Mouse (Mus musculus) lung, adult 2 months (tissue): ENCODE measurements around the gene Sectm1b. TPM values are rescaled to one million over a fixed set of nuclear protein-coding genes. Genes with fewer than 3 reads are reported as not detected.

Source experiments
- DNase-seq: peaks from one replicate; pipeline ENCODE4 v3.0.0; 2022
- H3K4me1 ChIP-seq: fragments of 200-500 bp; 2 replicates; pipeline ENCODE4 v1.6.1; 2011; ENCODE audit warnings: low read length; ENCODE audit not compliant: control insufficient read depth, insufficient read depth
- H3K4me3 ChIP-seq: fragments of 200-500 bp; replicated peaks from 2 replicates; pipeline ENCODE3; 2011; ENCODE audit warnings: low read depth, mild to moderate bottlenecking, control low read depth, low read length; ENCODE audit errors: extremely low read depth
- CTCF ChIP-seq: fragments of 200-500 bp; IDR thresholded peaks from 2 replicates; pipeline ENCODE4 v1.5.1; 2011; ENCODE audit warnings: mild to moderate bottlenecking, low read length, control low read depth; ENCODE audit not compliant: insufficient read depth
- POLR2A ChIP-seq: fragments of 200-500 bp; IDR thresholded peaks from 2 replicates; pipeline ENCODE4 v1.6.1; 2011; ENCODE audit warnings: low read depth, mild to moderate bottlenecking, control low read depth, low read length, borderline replicate concordance; ENCODE audit errors: extremely low read depth
- WGBS: fragments of 180-500 bp; shearing (Covaris S2); methylation state at CpG from one replicate; pipeline ENCODE4 v1.1.7; 2018; 5-methylcytosine and 5-hydroxymethylcytosine counted together
- polyA plus RNA-seq: library from polyadenylated mRNA; depleted of rRNA; stranded (reverse); fragments of >200 nt; gene quantifications from 2 replicates; pipeline ENCODE4 v1.2.3, GENCODE M21; 2012

Sectm1b gene
- polyA plus RNA-seq, 1 experiment, result 0.06 TPM

- no peak for DNase-seq
- WGBS, result 64% methylated on average over 5 of the region's 5 CpGs
- no peaks in the 10 kb centered on the region for H3K4me1 ChIP-seq
- H3K4me3 ChIP-seq, result no peak within 1 kb of the TSS
- TF ChIP-seq CTCF (no peak), POLR2A (no peak)
Measured at GRCm38 (mm10) chr11:121039302-121039701, 24.1 kb downstream of the Sectm1b start, which contains the start of gene Cd7. Gene Cd7 (minus strand): TSS chr11:121039418.

- DNase-seq, result no peak
- no peak overlapping the region for H3K4me3 ChIP-seq
- 84% methylated on average over 11 of the region's 11 CpGs for WGBS
- TF ChIP-seq POLR2A, result no peak
- no peak for TF ChIP-seq CTCF
- H3K4me1 ChIP-seq, result no peaks in the 10 kb centered on the region
Measured at GRCm38 (mm10) chr11:121038366-121039240, 24.8 kb downstream of the Sectm1b start.

GRCm38 (mm10) chr11:121033118-121033517 is 30.3 kb downstream of the Sectm1b start:
- no peak for DNase-seq
- WGBS, result 69% methylated on average over 5 of the region's 5 CpGs
- H3K4me1 ChIP-seq, result no peaks in the 10 kb centered on the region
- H3K4me3 ChIP-seq, result no peak overlapping the region
- TF ChIP-seq POLR2A (no peak), CTCF (no peak)

GRCm38 (mm10) chr11:121027259-121027658 is 36.1 kb downstream of the Sectm1b start:
- WGBS, result 78% methylated on average over 7 of the region's 7 CpGs
- H3K4me1 ChIP-seq, result no peaks in the 10 kb centered on the region
- no peak overlapping the region for H3K4me3 ChIP-seq
- DNase-seq, result no peak
- TF ChIP-seq CTCF (no peak), POLR2A (no peak)

- Histone ChIP-seq H3K4me1 (no peaks in the 10 kb centered on the region), H3K4me3 (no peak overlapping the region)
- TF ChIP-seq POLR2A (no peak), CTCF (no peak)
- DNase-seq, result no peak
- 54% methylated on average over 6 of the region's 6 CpGs for WGBS
Measured at GRCm38 (mm10) chr11:121024163-121024562, 39.2 kb downstream of the Sectm1b start.

- Histone ChIP-seq H3K4me1 (peaks cover 2% of the 10 kb centered on the region; the same call in 1 of the 2 replicates), H3K4me3 (no peak overlapping the region)
- 93% methylated on average over 5 of the region's 5 CpGs for WGBS
- DNase-seq, result no peak
- no peak for TF ChIP-seq POLR2A
- TF ChIP-seq CTCF, result no peak
Measured at GRCm38 (mm10) chr11:121019501-121019900, 43.9 kb downstream of the Sectm1b start.

- peak; percentile 53 for DNase-seq
- H3K4me1 ChIP-seq, result peaks cover 2% of the 10 kb centered on the region; the same call in 1 of the 2 replicates
- no peak overlapping the region for H3K4me3 ChIP-seq
- 50% methylated on average over 3 of the region's 3 CpGs for WGBS
- TF ChIP-seq CTCF (peak; percentile 93), POLR2A (no peak)
Measured at GRCm38 (mm10) chr11:121017703-121018102, 45.7 kb downstream of the Sectm1b start.

GRCm38 (mm10) chr11:121015472-121015871 is 47.9 kb downstream of the Sectm1b start:
- 23% methylated on average over 6 of the region's 6 CpGs for WGBS
- Histone ChIP-seq H3K4me3 (no peak overlapping the region), H3K4me1 (peaks cover 2% of the 10 kb centered on the region; the same call in 1 of the 2 replicates)
- no peak for DNase-seq
- TF ChIP-seq CTCF (no peak), POLR2A (no peak)

GRCm38 (mm10) chr11:121014896-121015300 is 48.5 kb downstream of the Sectm1b start:
- WGBS, result 28% methylated on average over 19 of the region's 19 CpGs
- no peak for TF ChIP-seq CTCF
- peak; percentile 38; the same call in 1 of the 2 replicates for TF ChIP-seq POLR2A
- peak overlapping the region; percentile 59 for H3K4me3 ChIP-seq
- H3K4me1 ChIP-seq, result peaks cover 2% of the 10 kb centered on the region; the same call in 1 of the 2 replicates
- DNase-seq, result peak; percentile 33

GRCm38 (mm10) chr11:121013656-121014055 is 49.7 kb downstream of the Sectm1b start:
- Histone ChIP-seq H3K4me1 (peaks cover 2% of the 10 kb centered on the region; the same call in 1 of the 2 replicates), H3K4me3 (no peak overlapping the region)
- no peak for TF ChIP-seq CTCF
- no peak for TF ChIP-seq POLR2A
- WGBS, result 86% methylated on average over 7 of the region's 7 CpGs
- no peak for DNase-seq
